Mouse (Mus musculus) liver, embryonic 14.5 days (tissue): ENCODE results near the gene Pde11a. TPM values are rescaled to one million over a fixed set of nuclear protein-coding genes. Genes with fewer than 3 reads are reported as not detected.

Source experiments
- ATAC-seq: fragments of 200-750 bp; cut with Nextera tagmentation; 2 replicates; pipeline ENCODE4 v1.8.0; 2017; ENCODE audit warnings: moderate number of reproducible peaks, mild to moderate bottlenecking, moderate library complexity; ENCODE audit not compliant: insufficient read depth
- DNase-seq, 3 experiments: peaks; one replicate each; pipeline ENCODE4 v3.0.0-alpha.2; 2012 to 2013; ENCODE audit warnings: low read depth in 3 of 3, low spot score in 3 of 3
- H3K27ac ChIP-seq: fragments of 300-500 bp; sonication (generic); 2 replicates; pipeline ENCODE4 v1.5.1; 2014; ENCODE audit warnings: moderate library complexity, mild to moderate bottlenecking, control low read depth, inconsistent platforms
- H3K27me3 ChIP-seq: fragments of 300-500 bp; sonication (generic); 2 replicates; pipeline ENCODE4 v1.6.1; 2014; ENCODE audit warnings: mild to moderate bottlenecking, low read length, moderate library complexity; ENCODE audit not compliant: control insufficient read depth, insufficient read depth
- H3K36me3 ChIP-seq: fragments of 300-500 bp; sonication (generic); replicated peaks from 2 replicates; pipeline ENCODE4 v1.6.1; 2014; ENCODE audit warnings: low read depth; ENCODE audit not compliant: control insufficient read depth, insufficient read depth
- H3K4me1 ChIP-seq, 2 experiments: fragments of 200-500 bp in 1 of 2; fragments of 300-500 bp in 1 of 2; sonication (generic) in 1 of 2; replicated peaks; 2 replicates each; pipeline ENCODE4 v1.6.1; 2012 to 2014; ENCODE audit warnings: antibody characterized with exemption in 1 of 2, inconsistent platforms in 1 of 2, low read length in 1 of 2; ENCODE audit not compliant: control insufficient read depth in 2 of 2, insufficient read depth in 2 of 2
- H3K4me2 ChIP-seq: fragments of 300-500 bp; sonication (generic); 2 replicates; pipeline ENCODE4 v1.6.1; 2014; ENCODE audit warnings: low read depth, mild to moderate bottlenecking, control low read depth, moderate library complexity
- H3K4me3 ChIP-seq, 2 experiments: fragments of 200-500 bp in 1 of 2; fragments of 300-500 bp in 1 of 2; sonication (generic) in 1 of 2; 2 replicates each; pipeline ENCODE4 v1.5.1; 2012 to 2014; ENCODE audit warnings: low read depth in 2 of 2, low read length in 2 of 2, mild to moderate bottlenecking in 2 of 2, control low read depth in 1 of 2, inconsistent platforms in 1 of 2, moderate library complexity in 1 of 2; ENCODE audit not compliant: insufficient read depth in 1 of 2
- H3K9ac ChIP-seq: fragments of 300-500 bp; sonication (generic); replicated peaks from 2 replicates; pipeline ENCODE4 v1.6.1; 2014; ENCODE audit warnings: mild to moderate bottlenecking, control low read depth, moderate library complexity
- H3K9me3 ChIP-seq: fragments of 300-500 bp; sonication (generic); 2 replicates; pipeline ENCODE4 v1.6.1; 2016; ENCODE audit warnings: low read length, mixed read lengths; ENCODE audit not compliant: control insufficient read depth
- CTCF ChIP-seq: IDR thresholded peaks from 2 replicates; pipeline ENCODE4 v1.5.1; 2016; ENCODE audit warnings: antibody characterized with exemption, low read depth, control low read depth
- EP300 ChIP-seq: IDR thresholded peaks from 2 replicates; pipeline ENCODE4 v1.6.1; 2016; ENCODE audit warnings: antibody characterized with exemption, low read depth
- whole genome bisulfite sequencing: fragments of 180-500 bp; shearing (Covaris S2); extraction: QIAGEN DNeasy Blood & Tissue Kit; methylation state at CpG from one replicate; pipeline ENCODE4 v1.1.7; 2014; ENCODE audit not compliant: insufficient replicate concordance; 5-methylcytosine and 5-hydroxymethylcytosine counted together
- polyA plus RNA-seq, 2 experiments: library from polyadenylated mRNA; depleted of rRNA in 1 of 2; stranded (reverse) in 1 of 2; unstranded in 1 of 2; fragments of >200 nt; fragmentation: Nextera tagmentation in 1 of 2; extraction: Ambion mirVana in 1 of 2; gene quantifications; 2 replicates each; pipeline versions ENCODE4 v1.2.1 to v1.2.3; 2012 to 2014

Pde11a gene
- polyA plus RNA-seq, 2 experiments, result 0.01 TPM; not detected in 1

GRCm38 (mm10) chr2:76216146-76216545, 122.4 kb downstream of the Pde11a start:
- Histone ChIP-seq H3K36me3 (no peaks in the 10 kb centered on the region), H3K4me1 (no peaks in the 10 kb centered on the region; a peak in 1 of 4 replicates), H3K9me3 (no peaks in the 10 kb centered on the region), H3K4me3 (no peak overlapping the region), H3K9ac (no peak overlapping the region), H3K27ac (no peak overlapping the region), H3K4me2 (no peak overlapping the region), H3K27me3 (no peaks in the 10 kb centered on the region)
- TF ChIP-seq CTCF (peak; percentile 87), EP300 (no peak)
- 60% methylated on average over 7 of the region's 7 CpGs for WGBS
- DNase-seq (peak; percentile 7 to 11 (median 7)), ATAC-seq (no peak)

- Histone ChIP-seq H3K36me3 (no peaks in the 10 kb centered on the region), H3K4me1 (no peaks in the 10 kb centered on the region; a peak in 1 of 4 replicates), H3K4me3 (no peak overlapping the region), H3K9ac (no peak overlapping the region), H3K9me3 (no peaks in the 10 kb centered on the region), H3K4me2 (no peak overlapping the region), H3K27me3 (no peaks in the 10 kb centered on the region), H3K27ac (no peak overlapping the region)
- ATAC-seq (no peak), DNase-seq (no peak)
- WGBS, result 41% methylated on average over 9 of the region's 9 CpGs
- TF ChIP-seq CTCF (no peak), EP300 (no peak)
Observed at GRCm38 (mm10) chr2:76215219-76215618, 123.4 kb downstream of the Pde11a start.

GRCm38 (mm10) chr2:76185126-76185525, 153.4 kb downstream of the Pde11a start:
- no peaks in the 10 kb centered on the region for H3K9me3 ChIP-seq
- H3K4me1 ChIP-seq, result no peaks in the 10 kb centered on the region
- no peak for DNase-seq
- no peaks in the 10 kb centered on the region for H3K27me3 ChIP-seq
- H3K9ac ChIP-seq, result no peak overlapping the region
- 19% methylated on average over 1 of the region's 1 CpGs for WGBS
- ATAC-seq, result no peak
- no peak overlapping the region for H3K4me3 ChIP-seq
- H3K36me3 ChIP-seq, result no peaks in the 10 kb centered on the region
- TF ChIP-seq CTCF (no peak), EP300 (no peak)
- no peak overlapping the region for H3K4me2 ChIP-seq
- H3K27ac ChIP-seq, result no peak overlapping the region

- DNase-seq, result no peak
- Histone ChIP-seq H3K4me3 (no peak overlapping the region), H3K27ac (no peak overlapping the region), H3K4me1 (no peaks in the 10 kb centered on the region), H3K9ac (no peak overlapping the region), H3K9me3 (no peaks in the 10 kb centered on the region), H3K27me3 (no peaks in the 10 kb centered on the region), H3K4me2 (no peak overlapping the region), H3K36me3 (no peaks in the 10 kb centered on the region)
- no peak for ATAC-seq
- WGBS, result 69% methylated on average over 4 of the region's 4 CpGs
- no peak for TF ChIP-seq EP300
- no peak for TF ChIP-seq CTCF
Observed at GRCm38 (mm10) chr2:76162822-76163221, 175.8 kb downstream of the Pde11a start.

- no peak overlapping the region for H3K4me3 ChIP-seq
- TF ChIP-seq CTCF (no peak), EP300 (no peak)
- 50% methylated on average over 2 of the region's 2 CpGs for WGBS
- no peak overlapping the region for H3K9ac ChIP-seq
- ATAC-seq (no peak), DNase-seq (no peak)
- H3K36me3 ChIP-seq, result no peaks in the 10 kb centered on the region
- H3K27ac ChIP-seq, result no peak overlapping the region
- no peaks in the 10 kb centered on the region for H3K4me1 ChIP-seq
- H3K4me2 ChIP-seq, result no peak overlapping the region
- H3K27me3 ChIP-seq, result no peaks in the 10 kb centered on the region
- no peaks in the 10 kb centered on the region for H3K9me3 ChIP-seq
Observed at GRCm38 (mm10) chr2:76158973-76159372, 179.6 kb downstream of the Pde11a start.
